Mouse (Mus musculus) embryonic facial prominence, embryonic 10.5 days (tissue): ENCODE measurements around the gene Grid2ip. TPM values are rescaled to one million over a fixed set of nuclear protein-coding genes. Genes with fewer than 3 reads are reported as not detected.
A peak's percentile ranks its signal among the peaks of the same experiment; 100 is the strongest.

Experiments used
- DNase-seq: peaks from one replicate; pipeline ENCODE4 v3.0.0-alpha.2; 2017; ENCODE audit warnings: low spot score
- H3K27ac ChIP-seq: fragments of 300-500 bp; sonication (generic); replicated peaks from 2 replicates; pipeline ENCODE4 v1.5.1; 2016; ENCODE audit warnings: mild to moderate bottlenecking
- H3K27me3 ChIP-seq: fragments of 300-500 bp; sonication (generic); replicated peaks from 2 replicates; pipeline ENCODE4 v1.6.1; 2016; ENCODE audit warnings: low read depth, mild to moderate bottlenecking; ENCODE audit not compliant: poor library complexity, severe bottlenecking
- H3K36me3 ChIP-seq: fragments of 300-500 bp; sonication (generic); replicated peaks from 2 replicates; pipeline ENCODE4 v1.6.1; 2016; ENCODE audit warnings: mild to moderate bottlenecking, moderate library complexity
- H3K4me1 ChIP-seq: fragments of 300-500 bp; sonication (generic); 2 replicates; pipeline ENCODE4 v1.6.1; 2016
- H3K4me3 ChIP-seq: fragments of 300-500 bp; sonication (generic); 2 replicates; pipeline ENCODE4 v1.5.1; 2016; ENCODE audit warnings: mild to moderate bottlenecking, moderate library complexity
- H3K9me3 ChIP-seq: fragments of 300-500 bp; sonication (generic); 2 replicates; pipeline ENCODE4 v1.6.1; 2016; ENCODE audit warnings: mild to moderate bottlenecking
- WGBS: fragments of 180-500 bp; shearing (Covaris S2); methylation state at CpG from one replicate; pipeline ENCODE4 v1.1.7; 2016; 5-methylcytosine and 5-hydroxymethylcytosine counted together
- polyA plus RNA-seq: library from polyadenylated mRNA; unstranded; fragments of >200 nt; fragmentation: Nextera tagmentation; extraction: Ambion mirVana; gene quantifications from 2 replicates; pipeline ENCODE4 v1.2.1, GENCODE M21; 2016

Gene Grid2ip
- polyA plus RNA-seq, 1 experiment from 2014 or later: 0.14 TPM

GRCm38 (mm10) chr5:143334418-143335088, 22.6 kb upstream of the Grid2ip start:
- H3K27me3 ChIP-seq: no peaks in the 10 kb centered on the region
- H3K36me3 ChIP-seq: no peaks in the 10 kb centered on the region
- peaks cover 7% of the 10 kb centered on the region for H3K4me1 ChIP-seq
- H3K4me3 ChIP-seq: no peak overlapping the region
- DNase-seq: no peak
- no peaks in the 10 kb centered on the region for H3K9me3 ChIP-seq
- 76% methylated on average over 14 of the region's 14 CpGs for WGBS
- no peak overlapping the region for H3K27ac ChIP-seq

GRCm38 (mm10) chr5:143335089-143335460, 22.1 kb upstream of the Grid2ip start:
- no peak for DNase-seq
- no peaks in the 10 kb centered on the region for H3K27me3 ChIP-seq
- no peaks in the 10 kb centered on the region for H3K36me3 ChIP-seq
- WGBS: 82% methylated on average over 7 of the region's 7 CpGs
- no peak overlapping the region for H3K4me3 ChIP-seq
- H3K9me3 ChIP-seq: no peaks in the 10 kb centered on the region
- H3K4me1 ChIP-seq: peaks cover 2% of the 10 kb centered on the region
- no peak overlapping the region for H3K27ac ChIP-seq

- H3K9me3 ChIP-seq: no peaks in the 10 kb centered on the region
- no peak for DNase-seq
- H3K36me3 ChIP-seq: no peaks in the 10 kb centered on the region
- H3K27me3 ChIP-seq: no peaks in the 10 kb centered on the region
- 60% methylated on average over 6 of the region's 6 CpGs for WGBS
- H3K27ac ChIP-seq: no peak overlapping the region
- no peak overlapping the region for H3K4me3 ChIP-seq
- no peaks in the 10 kb centered on the region for H3K4me1 ChIP-seq
These were observed 20.6 kb upstream of the Grid2ip start for GRCm38 (mm10) chr5:143336559-143336958.

GRCm38 (mm10) chr5:143339603-143340002, 17.5 kb upstream of the Grid2ip start:
- DNase-seq: no peak
- Histone ChIP-seq H3K36me3 (no peaks in the 10 kb centered on the region), H3K27me3 (no peaks in the 10 kb centered on the region), H3K27ac (no peak overlapping the region), H3K4me1 (no peaks in the 10 kb centered on the region), H3K9me3 (no peaks in the 10 kb centered on the region), H3K4me3 (no peak overlapping the region)
- 48% methylated on average over 6 of the region's 6 CpGs for WGBS

GRCm38 (mm10) chr5:143346367-143346766, 10.8 kb upstream of the Grid2ip start:
- H3K4me3 ChIP-seq: no peak overlapping the region
- 72% methylated on average over 8 of the region's 8 CpGs for WGBS
- no peaks in the 10 kb centered on the region for H3K36me3 ChIP-seq
- no peak for DNase-seq
- H3K27ac ChIP-seq: no peak overlapping the region
- peaks cover 8% of the 10 kb centered on the region; the same call in 1 of the 2 replicates for H3K9me3 ChIP-seq
- no peaks in the 10 kb centered on the region for H3K4me1 ChIP-seq
- no peaks in the 10 kb centered on the region for H3K27me3 ChIP-seq

- 40% methylated on average over 5 of the region's 5 CpGs for WGBS
- DNase-seq: no peak
These were observed 1.1 kb upstream of the Grid2ip start for GRCm38 (mm10) chr5:143356017-143356416.

GRCm38 (mm10) chr5:143357564-143357963, 426 bp downstream of the Grid2ip start:
- peak; percentile 35 for DNase-seq
- Histone ChIP-seq H3K36me3 (no peaks in the 10 kb centered on the region), H3K9me3 (peaks cover 2% of the 10 kb centered on the region; the same call in 1 of the 2 replicates), H3K27me3 (peaks cover 68% of the 10 kb centered on the region), H3K27ac (peak overlapping the region; percentile 19; the same call in 1 of the 2 replicates), H3K4me3 (peak overlapping the region; percentile 48), H3K4me1 (peaks cover 19% of the 10 kb centered on the region)
- 3% methylated on average over 28 of the region's 28 CpGs for WGBS

More at GRCm38 (mm10) chr5:143356017-143356416, 1.1 kb upstream of the Grid2ip start:
- Histone ChIP-seq H3K4me1 (peaks cover 19% of the 10 kb centered on the region), H3K27me3 (peaks cover 60% of the 10 kb centered on the region), H3K9me3 (peaks cover 3% of the 10 kb centered on the region; the same call in 1 of the 2 replicates), H3K36me3 (no peaks in the 10 kb centered on the region), H3K27ac (no peak overlapping the region), H3K4me3 (no peak overlapping the region)

GRCm38 (mm10) chr5:143359263-143359662, 2.1 kb downstream of the Grid2ip start:
- H3K4me3 ChIP-seq: no peak overlapping the region
- no peaks in the 10 kb centered on the region for H3K36me3 ChIP-seq
- H3K27me3 ChIP-seq: peaks cover 85% of the 10 kb centered on the region
- H3K9me3 ChIP-seq: no peaks in the 10 kb centered on the region
- no peak for DNase-seq
- 41% methylated on average over 7 of the region's 7 CpGs for WGBS
- no peak overlapping the region for H3K27ac ChIP-seq
- peaks cover 30% of the 10 kb centered on the region for H3K4me1 ChIP-seq

GRCm38 (mm10) chr5:143360000-143360399, 2.9 kb downstream of the Grid2ip start:
- DNase-seq: peak; percentile 48
- H3K36me3 ChIP-seq: no peaks in the 10 kb centered on the region
- WGBS: 54% methylated on average over 5 of the region's 5 CpGs
- H3K27me3 ChIP-seq: peaks cover 88% of the 10 kb centered on the region
- peaks cover 37% of the 10 kb centered on the region for H3K4me1 ChIP-seq
- no peak overlapping the region for H3K27ac ChIP-seq
- no peaks in the 10 kb centered on the region for H3K9me3 ChIP-seq
- no peak overlapping the region for H3K4me3 ChIP-seq

- Histone ChIP-seq H3K4me1 (peaks cover 33% of the 10 kb centered on the region), H3K9me3 (no peaks in the 10 kb centered on the region), H3K27me3 (peaks cover 88% of the 10 kb centered on the region), H3K36me3 (no peaks in the 10 kb centered on the region), H3K4me3 (no peak overlapping the region), H3K27ac (no peak overlapping the region)
- 67% methylated on average over 7 of the region's 7 CpGs for WGBS
- no peak for DNase-seq
These were observed 4.3 kb downstream of the Grid2ip start for GRCm38 (mm10) chr5:143361428-143361827.

GRCm38 (mm10) chr5:143363678-143364615, 6.8 kb downstream of the Grid2ip start:
- Histone ChIP-seq H3K4me3 (peak overlapping the region; percentile 67), H3K36me3 (no peaks in the 10 kb centered on the region), H3K27ac (peak overlapping the region; percentile 58), H3K9me3 (no peaks in the 10 kb centered on the region), H3K4me1 (peaks cover 19% of the 10 kb centered on the region), H3K27me3 (peaks cover 83% of the 10 kb centered on the region)
- peak; percentile 89 for DNase-seq
- under 1% methylated on average over 47 of the region's 47 CpGs for WGBS

- H3K4me3 ChIP-seq: no peak overlapping the region
- no peak for DNase-seq
- no peak overlapping the region for H3K27ac ChIP-seq
- no peaks in the 10 kb centered on the region for H3K36me3 ChIP-seq
- peaks cover 94% of the 10 kb centered on the region for H3K27me3 ChIP-seq
- H3K4me1 ChIP-seq: peaks cover 33% of the 10 kb centered on the region
- H3K9me3 ChIP-seq: no peaks in the 10 kb centered on the region
- WGBS: 82% methylated on average over 3 of the region's 3 CpGs
These were observed 10.8 kb downstream of the Grid2ip start for GRCm38 (mm10) chr5:143367931-143368330.
